Mouse (Mus musculus): ENCODE measurements at regions not wholly inside any gene's neighbourhood (a gene's known extent, or its start where the extent isn't known, plus 50 kb on each side); places are given as distances from the start of the nearest gene placed in this dataset.

DNA sequence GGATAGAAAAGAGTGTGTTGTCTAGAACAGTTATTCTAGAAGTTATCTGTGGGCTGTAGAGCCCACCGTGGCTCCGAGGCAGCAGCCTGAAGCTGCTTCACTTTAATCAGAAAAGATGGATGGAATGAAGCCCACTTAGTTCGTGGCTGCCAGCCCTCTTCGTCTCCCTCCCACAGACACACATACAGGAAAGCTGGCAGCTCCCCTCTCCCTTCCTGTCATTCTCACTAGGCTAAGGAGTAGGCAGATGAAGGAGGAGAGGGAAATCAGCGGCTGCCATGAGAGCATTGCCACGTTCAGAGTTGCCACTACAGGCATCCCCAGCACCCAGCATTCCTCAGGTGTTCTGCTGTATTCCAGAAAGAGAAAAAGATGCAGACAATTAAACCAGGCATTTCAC, 435.9 kb downstream of the Elavl2 start:
- Histone ChIP-seq H3K36me3 (replicated peaks; ENCODE audit: insufficient read depth, low read length) (no peaks in the 10 kb centered on the region), H3K9me3 (ENCODE audit: low read length) (no peaks in the 10 kb centered on the region), H3K27ac (ENCODE audit: low read depth) (no peak overlapping the region), H3K4me2 (ENCODE audit: low read depth, low read length) (no peak overlapping the region), H3K4me1 (ENCODE audit: insufficient read depth) (no peaks in the 10 kb centered on the region), H3K4me3 (ENCODE audit: low read depth, low read length) (no peak overlapping the region), H3K9ac (replicated peaks) (no peak overlapping the region), H3K27me3 (ENCODE audit: insufficient read depth, low read length) (no peaks in the 10 kb centered on the region)
- WGBS (ENCODE audit: insufficient replicate concordance): 42% methylated on average over 6 of the region's 6 CpGs
- no peak for ATAC-seq
- TF ChIP-seq EP300 (IDR thresholded peaks at IDR 0.05; ENCODE audit: low read depth) (no peak), CTCF (IDR thresholded peaks at IDR 0.05; ENCODE audit: low read depth) (no peak)
- DNase-seq: no peak

DNA sequence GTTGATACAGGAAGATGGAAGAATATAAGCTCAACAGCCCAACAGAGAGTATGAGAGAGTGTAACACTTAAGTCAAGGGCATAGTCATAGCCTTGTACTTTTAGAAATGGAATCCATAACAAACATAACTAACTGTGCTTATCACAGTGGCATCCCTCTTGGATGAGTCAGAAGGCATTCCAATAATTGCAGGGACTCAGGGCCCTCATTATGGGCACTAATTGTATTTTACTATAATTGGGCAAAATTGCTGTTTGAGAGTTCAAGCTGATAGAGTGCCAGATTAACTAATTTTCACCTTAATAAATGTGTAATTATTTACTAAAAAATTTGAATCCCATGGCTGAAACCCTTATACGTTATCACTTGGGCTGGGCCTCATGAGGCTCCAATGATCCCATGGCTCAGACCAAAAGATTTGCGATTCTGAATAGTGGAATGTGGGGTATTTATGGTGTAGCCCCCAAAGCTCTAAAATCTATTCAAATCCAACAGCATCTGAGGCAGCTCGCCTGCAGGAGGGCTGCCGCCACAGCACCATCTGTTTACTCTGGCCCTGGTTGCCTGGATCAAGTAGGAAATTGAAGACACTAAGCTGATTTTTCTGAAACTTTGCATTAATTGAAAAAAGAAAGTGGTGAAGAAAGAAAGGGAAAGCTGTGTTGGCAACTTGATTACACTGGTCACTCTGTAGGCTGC, 456.7 kb downstream of the Elavl2 start:
- H3K27ac ChIP-seq (ENCODE audit: low read depth): no peak overlapping the region
- no peaks in the 10 kb centered on the region; the same call in 1 of the 2 replicates for H3K9me3 ChIP-seq (ENCODE audit: low read length)
- no peak overlapping the region for H3K4me3 ChIP-seq (ENCODE audit: low read depth, low read length)
- no peak overlapping the region for H3K9ac ChIP-seq (replicated peaks)
- no peaks in the 10 kb centered on the region for H3K36me3 ChIP-seq (replicated peaks; ENCODE audit: insufficient read depth, low read length)
- H3K4me1 ChIP-seq (ENCODE audit: insufficient read depth): no peaks in the 10 kb centered on the region
- no peak overlapping the region for H3K4me2 ChIP-seq (ENCODE audit: low read depth, low read length)
- no peak for TF ChIP-seq EP300 (IDR thresholded peaks at IDR 0.05; ENCODE audit: low read depth)
- no peak for TF ChIP-seq CTCF (IDR thresholded peaks at IDR 0.05; ENCODE audit: low read depth)
- ATAC-seq (no peak), DNase-seq (no peak)
- no peaks in the 10 kb centered on the region for H3K27me3 ChIP-seq (ENCODE audit: insufficient read depth, low read length)
- 60% methylated on average over 4 of the region's 4 CpGs for WGBS (ENCODE audit: insufficient replicate concordance)

DNA sequence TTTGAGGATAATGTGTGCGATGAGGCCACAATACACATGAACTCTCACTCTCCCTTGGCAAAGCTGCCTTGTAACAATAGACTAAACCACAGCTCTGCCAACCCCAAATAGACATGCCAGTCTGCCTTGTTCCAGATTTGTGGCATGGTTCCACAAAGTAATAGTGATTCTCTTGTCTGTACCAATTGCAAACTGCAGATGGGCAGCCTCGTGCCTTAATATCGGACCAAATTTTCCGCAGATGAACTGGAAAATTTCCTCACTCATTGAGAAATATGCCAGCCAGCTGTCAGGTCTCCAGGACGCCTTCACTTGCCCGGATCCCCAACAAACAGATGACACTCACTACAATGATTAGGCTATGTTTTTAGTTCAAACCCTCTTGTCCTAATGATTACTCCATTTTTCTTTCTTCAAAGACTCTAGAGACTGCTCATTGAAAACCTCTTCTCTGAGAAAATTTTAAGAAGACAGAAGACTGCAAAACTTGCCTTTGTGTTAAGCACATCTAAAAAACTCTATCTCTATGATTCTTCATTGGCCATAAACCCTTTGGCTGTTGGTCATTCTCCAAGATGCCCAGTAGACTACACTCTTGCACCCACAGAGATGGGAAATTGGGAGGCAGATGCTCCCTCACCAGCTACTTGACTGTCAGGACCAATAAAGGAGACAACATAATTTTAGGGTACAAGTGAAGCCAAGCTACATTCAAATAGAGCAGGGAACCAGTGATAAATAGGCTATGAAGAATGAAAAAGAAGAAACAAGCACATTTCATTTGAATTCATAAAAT, 483.1 kb downstream of the Elavl2 start:
- 84% methylated on average over 6 of the region's 6 CpGs for WGBS (ENCODE audit: insufficient replicate concordance)
- Histone ChIP-seq H3K27me3 (ENCODE audit: insufficient read depth, low read length) (no peaks in the 10 kb centered on the region), H3K9ac (replicated peaks) (no peak overlapping the region), H3K4me1 (ENCODE audit: insufficient read depth) (no peaks in the 10 kb centered on the region), H3K9me3 (ENCODE audit: low read length) (no peaks in the 10 kb centered on the region), H3K4me3 (ENCODE audit: low read depth, low read length) (no peak overlapping the region), H3K4me2 (ENCODE audit: low read depth, low read length) (no peak overlapping the region), H3K36me3 (replicated peaks; ENCODE audit: insufficient read depth, low read length) (no peaks in the 10 kb centered on the region), H3K27ac (ENCODE audit: low read depth) (no peak overlapping the region)
- DNase-seq (no peak), ATAC-seq (no peak)
- TF ChIP-seq EP300 (IDR thresholded peaks at IDR 0.05; ENCODE audit: low read depth) (no peak), CTCF (IDR thresholded peaks at IDR 0.05; ENCODE audit: low read depth) (no peak)

DNA sequence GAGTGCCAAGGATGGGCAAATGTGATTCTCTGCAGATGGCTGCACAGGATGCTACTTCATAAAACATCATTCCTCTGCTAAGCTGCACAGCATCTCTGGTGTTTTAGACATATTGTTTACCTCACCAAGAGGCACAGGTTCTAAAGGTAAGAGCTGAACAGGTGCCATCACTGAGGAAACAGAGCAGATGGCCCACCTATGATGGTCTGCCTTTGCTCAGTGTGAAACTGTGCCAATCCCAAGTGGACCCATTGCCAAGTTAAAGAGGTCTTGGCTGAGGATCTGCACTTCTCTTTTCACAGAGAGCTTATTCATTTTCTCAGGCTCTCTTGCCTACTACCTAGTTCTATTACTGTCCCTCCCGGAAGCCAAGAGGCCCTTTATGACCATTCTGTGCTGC, 494.3 kb downstream of the Elavl2 start:
- no peaks in the 10 kb centered on the region for H3K9me3 ChIP-seq (ENCODE audit: low read length)
- no peaks in the 10 kb centered on the region for H3K36me3 ChIP-seq (replicated peaks; ENCODE audit: insufficient read depth, low read length)
- H3K27me3 ChIP-seq (ENCODE audit: insufficient read depth, low read length): no peaks in the 10 kb centered on the region
- ATAC-seq: no peak
- no peak for DNase-seq
- TF ChIP-seq CTCF (IDR thresholded peaks at IDR 0.05; ENCODE audit: low read depth): no peak
- no peak for TF ChIP-seq EP300 (IDR thresholded peaks at IDR 0.05; ENCODE audit: low read depth)
- H3K4me2 ChIP-seq (ENCODE audit: low read depth, low read length): no peak overlapping the region
- no peak overlapping the region for H3K4me3 ChIP-seq (ENCODE audit: low read depth, low read length)
- no peak overlapping the region for H3K27ac ChIP-seq (ENCODE audit: low read depth)
- no peaks in the 10 kb centered on the region for H3K4me1 ChIP-seq (ENCODE audit: insufficient read depth)
- H3K9ac ChIP-seq (replicated peaks): no peak overlapping the region
- WGBS (ENCODE audit: insufficient replicate concordance): 78% methylated on average over 1 of the region's 1 CpGs

DNA sequence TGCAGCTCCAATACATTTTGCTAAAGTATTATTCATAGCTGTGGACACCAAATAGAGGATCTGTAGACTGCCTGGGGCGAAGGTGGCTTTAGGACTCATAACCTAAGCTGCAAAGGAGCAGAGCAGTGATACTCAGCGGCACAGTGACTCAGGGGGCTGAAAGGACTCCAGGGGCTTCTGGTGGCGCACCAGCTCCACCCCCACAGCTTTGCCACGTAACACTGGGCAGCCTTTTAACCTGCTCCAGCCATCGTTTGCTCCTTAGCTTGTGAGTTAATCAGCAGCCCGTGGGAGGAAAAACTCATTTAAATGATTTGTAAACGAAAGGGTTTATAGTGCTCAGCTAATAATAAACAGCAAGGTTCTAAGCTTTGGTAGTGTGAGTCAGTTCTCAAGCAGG, 532.4 kb downstream of the Elavl2 start:
- DNase-seq: no peak

DNA sequence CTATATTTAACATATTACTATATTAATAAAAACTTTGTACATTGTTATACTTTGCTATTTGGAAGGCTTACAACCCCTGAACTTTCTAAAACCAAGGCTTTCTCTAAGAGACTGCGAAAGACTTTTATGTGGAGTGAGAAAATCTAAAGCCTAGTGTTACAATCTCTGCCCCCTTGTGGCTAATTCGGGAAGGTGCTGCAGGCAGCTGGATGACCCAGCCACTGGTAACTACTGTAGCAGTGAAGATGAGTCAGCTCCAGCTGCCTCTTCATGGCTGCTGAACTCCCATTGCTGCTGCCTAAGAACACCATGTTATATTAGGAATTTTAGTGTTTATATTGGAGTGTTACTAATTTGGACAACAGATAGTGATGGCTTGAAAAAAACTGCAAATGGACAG, 539.7 kb downstream of the Elavl2 start:
- Histone ChIP-seq H3K27me3 (ENCODE audit: insufficient read depth, low read length) (no peaks in the 10 kb centered on the region), H3K4me3 (ENCODE audit: low read depth, low read length) (no peak overlapping the region), H3K9ac (replicated peaks) (no peak overlapping the region), H3K4me1 (ENCODE audit: insufficient read depth) (no peaks in the 10 kb centered on the region), H3K27ac (ENCODE audit: low read depth) (no peak overlapping the region), H3K36me3 (replicated peaks; ENCODE audit: insufficient read depth, low read length) (no peaks in the 10 kb centered on the region), H3K4me2 (ENCODE audit: low read depth, low read length) (no peak overlapping the region), H3K9me3 (ENCODE audit: low read length) (no peaks in the 10 kb centered on the region)
- no peak for DNase-seq
- ATAC-seq: no peak
- TF ChIP-seq EP300 (IDR thresholded peaks at IDR 0.05; ENCODE audit: low read depth) (no peak), CTCF (IDR thresholded peaks at IDR 0.05; ENCODE audit: low read depth) (0 out of 2 replicates have a peak, but pooled peaks have one; percentile 13)
- WGBS (ENCODE audit: insufficient replicate concordance): 39% methylated on average over 2 of the region's 2 CpGs

More for the DNA sequence above, 532.4 kb downstream of the Elavl2 start:
- Histone ChIP-seq H3K36me3 (replicated peaks; ENCODE audit: insufficient read depth, low read length) (no peaks in the 10 kb centered on the region), H3K27ac (ENCODE audit: low read depth) (no peak overlapping the region), H3K9me3 (ENCODE audit: low read length) (no peaks in the 10 kb centered on the region), H3K9ac (replicated peaks) (no peak overlapping the region), H3K27me3 (ENCODE audit: insufficient read depth, low read length) (no peaks in the 10 kb centered on the region), H3K4me1 (ENCODE audit: insufficient read depth) (no peaks in the 10 kb centered on the region), H3K4me3 (ENCODE audit: low read depth, low read length) (no peak overlapping the region), H3K4me2 (ENCODE audit: low read depth, low read length) (no peak overlapping the region)
- no peak for TF ChIP-seq CTCF (IDR thresholded peaks at IDR 0.05; ENCODE audit: low read depth)
- TF ChIP-seq EP300 (IDR thresholded peaks at IDR 0.05; ENCODE audit: low read depth): no peak
- ATAC-seq: no peak
- 38% methylated on average over 7 of the region's 7 CpGs for WGBS (ENCODE audit: insufficient replicate concordance)
